Mouse (Mus musculus): ENCODE results near the gene Gjb3.

- TF ChIP-seq CTCF (conservative IDR thresholded peaks at IDR 0.05 in 1 of 2, IDR thresholded peaks at IDR 0.05 in 1 of 2; ENCODE audit: low read depth in 2 of 2, low read length in 2 of 2): no peak
- no peak for TF ChIP-seq USF1 (IDR thresholded peaks at IDR 0.05; ENCODE audit: low read depth, low read length)
- no peak for TF ChIP-seq SIN3A (IDR thresholded peaks at IDR 0.05; ENCODE audit: low read length)
- TF ChIP-seq POLR2A (IDR thresholded peaks at IDR 0.05; ENCODE audit: low read depth, low read length): no peak
- TF ChIP-seq NELFE (IDR thresholded peaks at IDR 0.05; ENCODE audit: low read depth, low read length): no peak
- no peak for TF ChIP-seq MYC (IDR thresholded peaks at IDR 0.05; ENCODE audit: low read depth, low read length)
- TF ChIP-seq HCFC1 (IDR thresholded peaks at IDR 0.05; ENCODE audit: low read depth, low read length): no peak
- no peak for TF ChIP-seq CHD2 (IDR thresholded peaks at IDR 0.05; ENCODE audit: low read length)
- no peak for TF ChIP-seq BHLHE40 (IDR thresholded peaks at IDR 0.05; ENCODE audit: low read depth, low read length)
- TF ChIP-seq RCOR1 (conservative IDR thresholded peaks at IDR 0.05; ENCODE audit: low read depth, low read length): no peak
Measured at GRCm38 (mm10) chr4:127354506-127355485, 24.2 kb upstream of the Gjb3 start.

Data from CH12.LX (cell line).